Mouse (Mus musculus) intestine, embryonic 16.5 days (tissue): ENCODE results near the gene 6430550D23Rik. TPM values are rescaled to one million over a fixed set of nuclear protein-coding genes. Genes with fewer than 3 reads are reported as not detected.

Experiments used
- ATAC-seq: fragments of 200-750 bp; cut with Nextera tagmentation; 2 replicates; pipeline ENCODE4 v1.8.0; 2017; ENCODE audit warnings: moderate TSS enrichment, moderate library complexity
- H3K27ac ChIP-seq: fragments of 300-500 bp; sonication (generic); 2 replicates; pipeline ENCODE4 v1.5.1; 2014; ENCODE audit warnings: mild to moderate bottlenecking, low read length
- H3K27me3 ChIP-seq: fragments of 300-500 bp; sonication (generic); replicated peaks from 2 replicates; pipeline ENCODE4 v1.6.1; 2014; ENCODE audit warnings: low read length, control low read depth, mixed read lengths; ENCODE audit not compliant: control insufficient read depth, insufficient read depth
- H3K36me3 ChIP-seq: fragments of 300-500 bp; sonication (generic); 2 replicates; pipeline ENCODE4 v1.6.1; 2014; ENCODE audit warnings: low read length, control low read depth; ENCODE audit not compliant: control insufficient read depth, insufficient read depth
- H3K4me1 ChIP-seq: fragments of 300-500 bp; sonication (generic); 2 replicates; pipeline ENCODE4 v1.6.1; 2014; ENCODE audit warnings: low read length, control low read depth, mixed read lengths; ENCODE audit not compliant: control insufficient read depth, insufficient read depth
- H3K4me2 ChIP-seq: fragments of 300-500 bp; sonication (generic); 2 replicates; pipeline ENCODE4 v1.6.1; 2014; ENCODE audit warnings: low read depth, low read length, control low read depth
- H3K4me3 ChIP-seq: fragments of 300-500 bp; sonication (generic); 2 replicates; pipeline ENCODE4 v1.5.1; 2014; ENCODE audit warnings: mild to moderate bottlenecking, low read length
- H3K9ac ChIP-seq: fragments of 300-500 bp; sonication (generic); 2 replicates; pipeline ENCODE4 v1.6.1; 2014; ENCODE audit warnings: low read depth, low read length
- H3K9me3 ChIP-seq: fragments of 300-500 bp; sonication (generic); 2 replicates; pipeline ENCODE4 v1.6.1; 2016; ENCODE audit warnings: low read length, control low read depth; ENCODE audit not compliant: control insufficient read depth
- WGBS: fragments of 180-500 bp; shearing (Covaris S2); extraction: QIAGEN DNeasy Blood & Tissue Kit; methylation state at CpG from one replicate; pipeline ENCODE4 v1.1.7; 2014; 5-methylcytosine and 5-hydroxymethylcytosine counted together
- polyA plus RNA-seq: library from polyadenylated mRNA; unstranded; fragments of >200 nt; fragmentation: Nextera tagmentation; extraction: Ambion mirVana; gene quantifications from 2 replicates; pipeline ENCODE4 v1.2.1, GENCODE M21; 2015

Gene 6430550D23Rik
- polyA plus RNA-seq, 1 experiment from 2014 or later, result 1.7 TPM

GRCm38 (mm10) chr2:156005393-156005792 lies 2.4 kb downstream of the 6430550D23Rik start:
- no peak for ATAC-seq

DNA sequence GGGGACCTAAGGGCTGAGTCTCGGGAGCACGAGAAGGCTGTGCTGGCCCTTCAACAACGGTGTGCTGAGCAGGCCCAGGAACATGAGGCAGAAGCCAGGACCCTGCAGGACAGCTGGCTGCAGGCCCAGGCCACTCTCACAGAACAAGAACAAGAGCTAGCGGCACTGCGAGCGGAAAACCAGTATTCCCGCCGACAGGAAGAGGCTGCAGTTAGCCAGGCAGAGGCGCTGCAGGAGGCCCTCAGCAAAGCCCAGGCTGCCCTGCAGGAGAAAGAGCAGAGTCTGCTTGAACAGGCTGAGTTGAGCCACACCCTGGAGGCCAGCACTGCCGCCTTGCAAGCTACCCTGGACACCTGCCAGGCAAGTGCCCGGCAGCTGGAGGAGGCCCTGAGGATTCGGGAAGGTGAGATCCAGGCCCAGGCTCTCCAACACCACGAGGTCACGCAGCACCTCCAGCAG lies 15.9 kb downstream of the 6430550D23Rik start:
- H3K27ac ChIP-seq, result peak overlapping the region; percentile 71
- no peaks in the 10 kb centered on the region for H3K27me3 ChIP-seq
- H3K36me3 ChIP-seq, result peaks cover 27% of the 10 kb centered on the region
- H3K9ac ChIP-seq, result 0 out of 2 replicates have a peak overlapping the region, but pooled peaks have one; percentile 34
- H3K4me1 ChIP-seq, result peaks cover 9% of the 10 kb centered on the region; the same call in 1 of the 2 replicates
- H3K4me3 ChIP-seq, result no peak overlapping the region
- WGBS, result 73% methylated on average over 14 of the region's 14 CpGs
- no peak overlapping the region for H3K4me2 ChIP-seq
- no peaks in the 10 kb centered on the region for H3K9me3 ChIP-seq
- peak; percentile 94 for ATAC-seq

More at GRCm38 (mm10) chr2:156005393-156005792, 2.4 kb downstream of the 6430550D23Rik start:
- no peak overlapping the region for H3K9ac ChIP-seq
- WGBS, result 92% methylated on average over 4 of the region's 4 CpGs
- H3K4me3 ChIP-seq, result no peak overlapping the region
- H3K27me3 ChIP-seq, result no peaks in the 10 kb centered on the region
- 0 out of 2 replicates have a peak, but pooled peaks cover 3% of the 10 kb centered on the region for H3K9me3 ChIP-seq
- peaks cover under 1% of the 10 kb centered on the region; the same call in 1 of the 2 replicates for H3K36me3 ChIP-seq
- no peak overlapping the region for H3K4me2 ChIP-seq
- H3K4me1 ChIP-seq, result peaks cover 7% of the 10 kb centered on the region; the same call in 1 of the 2 replicates
- no peak overlapping the region for H3K27ac ChIP-seq

DNA sequence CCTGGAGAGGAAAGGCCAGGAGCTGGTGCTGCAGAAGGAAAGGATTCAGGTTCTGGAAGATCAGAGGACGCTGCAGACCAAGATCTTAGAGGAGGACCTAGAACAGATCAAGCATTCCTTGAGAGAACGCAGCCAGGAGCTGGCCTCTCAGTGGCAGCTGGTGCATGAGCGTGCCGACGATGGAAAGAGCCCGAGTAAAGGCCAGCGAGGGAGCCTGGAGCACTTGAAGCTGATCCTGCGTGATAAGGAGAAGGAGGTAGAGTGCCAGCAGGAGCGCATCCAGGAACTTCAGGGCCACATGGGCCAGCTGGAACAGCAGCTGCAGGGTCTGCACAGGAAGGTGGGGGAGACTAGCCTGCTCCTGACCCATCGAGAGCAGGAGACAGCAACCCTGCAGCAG lies 16.6 kb downstream of the 6430550D23Rik start:
- Histone ChIP-seq H3K27ac (no peak overlapping the region), H3K4me2 (no peak overlapping the region), H3K9ac (0 out of 2 replicates have a peak overlapping the region, but pooled peaks have one; percentile 34), H3K36me3 (peaks cover 22% of the 10 kb centered on the region), H3K27me3 (no peaks in the 10 kb centered on the region), H3K4me1 (peaks cover 9% of the 10 kb centered on the region; the same call in 1 of the 2 replicates), H3K9me3 (no peaks in the 10 kb centered on the region), H3K4me3 (no peak overlapping the region)
- no peak for ATAC-seq
- WGBS, result 88% methylated on average over 10 of the region's 10 CpGs

- peak; percentile 50; the same call in 1 of the 2 replicates for ATAC-seq
- 69% methylated on average over 4 of the region's 4 CpGs for WGBS
- Histone ChIP-seq H3K36me3 (peaks cover 26% of the 10 kb centered on the region), H3K27ac (no peak overlapping the region), H3K4me3 (no peak overlapping the region), H3K4me1 (peaks cover 9% of the 10 kb centered on the region; the same call in 1 of the 2 replicates), H3K9me3 (no peaks in the 10 kb centered on the region), H3K27me3 (no peaks in the 10 kb centered on the region), H3K4me2 (no peak overlapping the region), H3K9ac (no peak overlapping the region)
Observed at GRCm38 (mm10) chr2:155989085-155989484, 18.7 kb downstream of the 6430550D23Rik start.

DNA sequence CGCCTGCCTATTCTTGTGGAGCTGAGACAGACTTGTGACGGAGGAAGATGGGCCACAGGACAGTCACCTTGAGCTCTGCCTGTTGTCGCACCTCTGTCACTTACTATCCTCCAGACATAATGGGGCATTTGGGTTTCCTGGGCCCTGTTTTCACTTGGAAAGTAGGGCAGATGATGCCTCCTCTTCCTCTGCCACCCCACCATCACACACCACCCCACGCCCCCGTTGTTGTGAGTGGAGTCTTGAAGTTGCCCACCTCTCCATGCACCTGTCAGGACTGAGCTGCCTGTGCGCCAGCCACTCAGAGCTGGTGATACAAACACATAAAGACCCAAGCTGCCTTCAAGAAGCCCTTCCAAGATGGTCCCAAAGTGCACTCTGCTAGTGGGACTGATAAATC lies 20.6 kb downstream of the 6430550D23Rik start:
- H3K9ac ChIP-seq, result no peak overlapping the region
- H3K4me1 ChIP-seq, result peaks cover 6% of the 10 kb centered on the region; the same call in 1 of the 2 replicates
- H3K27ac ChIP-seq, result no peak overlapping the region
- no peak for ATAC-seq
- H3K36me3 ChIP-seq, result peaks cover 22% of the 10 kb centered on the region
- no peak overlapping the region for H3K4me2 ChIP-seq
- no peaks in the 10 kb centered on the region for H3K9me3 ChIP-seq
- no peaks in the 10 kb centered on the region for H3K27me3 ChIP-seq
- no peak overlapping the region for H3K4me3 ChIP-seq
- 97% methylated on average over 6 of the region's 6 CpGs for WGBS

- no peaks in the 10 kb centered on the region for H3K4me1 ChIP-seq
- H3K9ac ChIP-seq, result no peak overlapping the region
- H3K27me3 ChIP-seq, result no peaks in the 10 kb centered on the region
- no peak overlapping the region for H3K4me2 ChIP-seq
- peaks cover 25% of the 10 kb centered on the region for H3K36me3 ChIP-seq
- 93% methylated on average over 7 of the region's 7 CpGs for WGBS
- no peak for ATAC-seq
- no peak overlapping the region for H3K4me3 ChIP-seq
- no peaks in the 10 kb centered on the region for H3K9me3 ChIP-seq
- no peak overlapping the region for H3K27ac ChIP-seq
Observed at GRCm38 (mm10) chr2:155985776-155986175, 22.0 kb downstream of the 6430550D23Rik start.

GRCm38 (mm10) chr2:155979328-155979991 lies 28.3 kb downstream of the 6430550D23Rik start:
- 82% methylated on average over 5 of the region's 5 CpGs for WGBS

DNA sequence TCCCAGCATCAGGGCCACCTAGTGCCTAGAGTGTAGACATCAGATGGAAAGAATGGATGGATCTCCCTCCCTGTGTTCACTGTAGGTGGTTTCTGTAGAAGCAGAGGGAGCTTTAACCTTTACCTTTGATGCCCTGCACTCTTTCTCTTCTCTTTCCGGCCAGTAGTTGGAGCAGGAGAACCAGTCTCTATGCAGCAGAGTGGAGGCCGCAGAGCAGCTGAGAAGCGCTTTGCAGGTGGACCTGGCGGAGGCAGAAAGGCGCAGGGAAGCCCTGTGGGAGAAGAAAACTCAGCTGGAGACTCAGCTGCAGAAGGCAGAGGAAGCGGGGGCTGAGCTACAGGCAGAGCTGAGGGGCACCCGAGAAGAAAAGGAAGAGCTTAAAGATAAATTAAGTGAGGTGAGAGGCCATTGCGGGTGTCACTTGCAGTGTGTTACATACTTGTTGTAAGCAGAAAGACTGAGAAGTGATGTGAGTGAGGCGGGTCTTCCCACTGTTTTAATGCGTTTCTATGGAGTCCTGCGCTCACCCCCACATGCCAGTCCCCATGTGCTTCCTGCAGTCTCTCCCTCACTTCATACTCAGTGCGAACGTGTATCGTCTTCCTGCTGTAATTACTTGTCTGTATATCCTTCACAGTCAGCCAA lies 33.6 kb downstream of the 6430550D23Rik start:
- Histone ChIP-seq H3K4me1 (no peaks in the 10 kb centered on the region), H3K36me3 (peaks cover 12% of the 10 kb centered on the region; the same call in 1 of the 2 replicates), H3K9ac (no peak overlapping the region), H3K9me3 (no peaks in the 10 kb centered on the region), H3K4me3 (no peak overlapping the region), H3K4me2 (no peak overlapping the region), H3K27ac (no peak overlapping the region), H3K27me3 (no peaks in the 10 kb centered on the region)
- WGBS, result 78% methylated on average over 14 of the region's 14 CpGs
- ATAC-seq, result no peak

More at GRCm38 (mm10) chr2:155979328-155979991, 28.3 kb downstream of the 6430550D23Rik start:
- no peak for ATAC-seq
- Histone ChIP-seq H3K27ac (no peak overlapping the region), H3K27me3 (no peaks in the 10 kb centered on the region), H3K4me2 (no peak overlapping the region), H3K4me3 (no peak overlapping the region), H3K9me3 (no peaks in the 10 kb centered on the region), H3K9ac (no peak overlapping the region), H3K4me1 (no peaks in the 10 kb centered on the region), H3K36me3 (peaks cover 17% of the 10 kb centered on the region)

GRCm38 (mm10) chr2:155973348-155973747 lies 34.4 kb downstream of the 6430550D23Rik start:
- Histone ChIP-seq H3K9me3 (no peaks in the 10 kb centered on the region), H3K36me3 (peaks cover 16% of the 10 kb centered on the region), H3K9ac (no peak overlapping the region), H3K4me1 (no peaks in the 10 kb centered on the region), H3K4me2 (no peak overlapping the region), H3K27me3 (no peaks in the 10 kb centered on the region), H3K4me3 (no peak overlapping the region), H3K27ac (no peak overlapping the region)
- 71% methylated on average over 6 of the region's 6 CpGs for WGBS
- peak; percentile 87 for ATAC-seq
